Comparison of ENCODE assay signal across 1 mouse cellular context in the genomic region with DNA sequence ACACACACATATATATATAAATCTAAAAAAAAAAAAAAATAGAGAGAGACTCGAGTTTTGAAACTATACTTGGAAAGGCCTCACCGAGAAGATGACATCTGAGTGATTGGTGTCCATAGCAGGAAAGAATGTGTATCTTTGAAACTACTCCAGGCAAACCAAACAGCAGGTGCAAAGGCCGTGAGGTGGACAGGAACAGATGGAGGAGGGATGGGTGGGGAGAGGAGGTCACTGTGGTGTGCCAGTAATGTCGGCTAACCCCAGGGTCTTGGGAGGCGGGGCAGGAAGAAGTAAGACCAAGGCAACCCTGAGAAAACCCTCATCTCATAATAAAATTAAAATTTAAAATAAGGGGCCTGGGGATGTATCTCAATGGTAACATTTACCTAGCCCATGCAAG.
TF ChIP-seq lines count a peak whose summit lies in the region.

No protein-coding gene starts in this region.

TF ChIP-seq in myocyte, 11 proteins besides CTCF, POLR2A, EP300 and RAD21:
- peak in 2 of 3 experiments; percentile 48 to 87 for TF ChIP-seq MYOG (IDR thresholded peaks at IDR 0.05; ENCODE audit: control insufficient read depth in 1 of 3, insufficient read depth in 1 of 3, insufficient read length in 2 of 3, low read depth in 2 of 3)
- no peak for TF ChIP-seq TCF12 (IDR thresholded peaks at IDR 0.05; ENCODE audit: insufficient read depth, poor library complexity, severe bottlenecking)
- TF ChIP-seq MYOD1 (IDR thresholded peaks at IDR 0.05; ENCODE audit: control insufficient read depth in 1 of 3, insufficient read length in 2 of 3, low read depth in 2 of 3) = peak in 2 of 3 experiments; percentile 86 to 94
- peak; percentile 45 for TF ChIP-seq TCF3 (IDR thresholded peaks at IDR 0.05; ENCODE audit: insufficient read length, low read depth)
